Mouse (Mus musculus): Measurements from ENCODE around the gene Gtdc1.
"Not testable (repeated sequence)": the region's sequence is repeated elsewhere in the genome, so short reads cannot be mapped to it uniquely, and the experiment has no call there.

The Gtdc1 gene

DNA sequence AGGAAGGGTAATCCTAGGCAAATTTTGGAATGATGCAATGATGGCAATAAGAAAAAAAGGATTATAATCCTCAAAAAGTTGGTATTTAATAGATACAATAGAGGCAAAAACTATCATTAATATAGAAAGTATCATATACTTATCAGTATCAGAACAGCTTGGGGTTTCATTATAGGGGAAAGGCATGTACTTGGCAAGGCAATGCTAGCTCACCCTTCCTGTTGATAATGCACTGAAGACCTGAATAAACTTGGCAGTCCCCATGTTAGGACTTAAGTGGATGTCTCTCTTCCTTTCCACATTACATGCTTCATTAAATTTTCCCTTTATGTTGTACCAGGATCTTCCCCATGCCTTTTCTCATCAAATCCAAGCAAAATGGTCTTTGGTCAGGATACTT lies 206.0 kb downstream of the Gtdc1 start:
- no peak for DNase-seq

DNA sequence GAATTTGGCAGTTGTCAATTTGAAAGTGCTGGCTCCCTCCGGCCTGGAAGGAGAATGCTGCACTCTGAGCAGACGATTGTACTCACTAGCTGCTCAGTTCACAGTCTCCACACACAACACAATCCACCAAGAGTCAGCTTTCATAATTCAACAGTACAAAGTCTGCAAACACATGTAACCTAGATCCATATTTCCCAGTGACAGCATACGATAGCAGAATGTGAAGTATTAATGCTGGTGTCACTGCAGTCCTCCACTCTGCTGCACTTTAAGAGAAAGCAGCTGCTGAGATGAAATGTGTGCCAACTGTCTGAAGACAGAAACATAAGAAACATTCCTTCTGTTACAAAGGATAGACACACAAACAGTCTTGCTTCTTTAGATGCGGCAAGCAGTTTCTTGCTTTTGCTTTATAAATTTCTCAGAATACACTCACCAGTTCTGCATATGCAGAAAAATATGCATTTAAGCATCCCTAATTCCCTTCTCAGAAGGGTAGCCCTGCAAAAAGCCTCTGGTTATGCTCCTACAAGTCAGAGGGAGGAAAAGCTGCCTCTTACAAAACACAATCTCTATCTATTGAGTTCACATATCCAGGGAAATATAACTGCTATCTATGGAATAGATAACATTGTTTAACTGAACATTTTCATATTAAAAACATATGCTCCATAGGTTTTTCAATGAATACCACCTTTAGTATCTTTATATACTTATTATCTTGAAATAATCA lies 221.4 kb downstream of the Gtdc1 start:
- no peak for DNase-seq

DNA sequence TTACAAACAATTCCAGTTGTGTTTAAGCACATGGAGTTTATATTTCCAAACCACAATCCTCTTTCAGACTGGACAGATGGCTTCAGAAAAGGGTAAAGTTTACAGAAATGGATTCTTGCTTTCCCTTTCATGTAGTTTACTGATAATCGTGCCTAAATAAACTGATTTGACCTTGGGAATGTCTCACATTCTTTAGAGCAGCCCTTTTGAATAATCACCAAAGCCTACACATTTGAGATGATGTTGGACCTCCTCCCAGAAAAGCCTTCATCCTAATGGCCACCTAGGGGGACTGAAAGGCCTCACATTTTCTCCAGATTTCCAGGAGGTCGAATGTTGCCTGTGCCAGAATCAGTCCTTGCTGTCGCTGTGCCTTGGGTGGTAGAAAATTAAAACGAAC lies 227.2 kb downstream of the Gtdc1 start:
- no peak for DNase-seq

DNA sequence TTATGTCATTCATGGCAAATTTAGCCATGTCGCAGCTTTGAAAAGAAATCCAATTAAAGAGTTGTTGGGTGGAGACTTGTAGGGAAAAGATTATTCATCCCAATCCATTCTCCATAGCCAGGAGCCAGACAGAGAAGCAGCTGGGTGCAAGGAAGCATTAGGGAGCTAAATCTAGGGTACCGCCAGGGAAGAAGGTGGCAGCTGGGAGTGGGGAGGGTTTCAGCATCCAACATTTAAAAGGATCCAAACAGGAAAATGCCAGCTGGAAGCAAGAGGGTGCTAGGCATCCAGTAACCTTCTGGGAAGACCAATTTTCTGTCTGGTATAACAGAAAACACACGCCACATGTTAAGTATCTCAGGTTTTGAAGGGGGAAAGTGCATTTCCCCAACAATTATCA lies 231.0 kb downstream of the Gtdc1 start:
- no peak for DNase-seq

DNA sequence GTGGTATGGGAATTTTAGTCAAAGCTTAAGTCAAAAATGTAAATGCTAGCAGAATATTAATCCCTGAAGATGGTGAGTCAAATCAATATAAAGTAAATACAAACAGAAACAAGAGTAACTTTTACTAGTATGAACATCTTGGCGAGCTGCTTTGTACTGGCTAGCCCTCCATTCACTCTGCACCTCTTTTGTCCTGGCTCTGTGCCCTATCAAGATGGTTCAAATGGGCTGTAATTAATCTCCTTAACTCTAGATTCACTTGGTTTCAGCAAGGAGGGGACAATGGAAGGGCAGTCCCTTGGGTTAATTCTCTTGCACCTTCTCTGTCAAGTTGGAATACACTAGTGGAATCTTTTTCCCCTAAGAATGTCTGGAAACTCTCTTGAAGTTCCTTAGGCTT lies 233.6 kb downstream of the Gtdc1 start:
- no peak for DNase-seq

DNA sequence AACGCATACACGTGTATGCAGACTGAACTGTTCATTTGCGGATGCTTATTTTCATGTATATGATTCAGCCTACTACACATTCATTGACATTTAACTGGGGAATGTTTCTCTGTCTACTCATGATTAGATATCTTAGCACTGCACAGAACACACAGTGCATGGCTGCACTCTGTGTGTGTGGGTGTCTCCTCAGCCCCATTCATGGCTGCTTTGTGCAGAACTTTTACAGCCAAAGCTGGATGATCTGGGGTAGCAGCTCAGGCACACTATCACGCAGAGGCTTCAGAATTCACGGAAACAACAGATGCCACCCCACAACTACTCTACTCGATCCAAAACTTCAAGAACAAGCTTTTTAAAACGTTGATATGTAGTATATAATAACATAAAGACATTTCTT lies 263.4 kb downstream of the Gtdc1 start:
- no peak for DNase-seq

DNA sequence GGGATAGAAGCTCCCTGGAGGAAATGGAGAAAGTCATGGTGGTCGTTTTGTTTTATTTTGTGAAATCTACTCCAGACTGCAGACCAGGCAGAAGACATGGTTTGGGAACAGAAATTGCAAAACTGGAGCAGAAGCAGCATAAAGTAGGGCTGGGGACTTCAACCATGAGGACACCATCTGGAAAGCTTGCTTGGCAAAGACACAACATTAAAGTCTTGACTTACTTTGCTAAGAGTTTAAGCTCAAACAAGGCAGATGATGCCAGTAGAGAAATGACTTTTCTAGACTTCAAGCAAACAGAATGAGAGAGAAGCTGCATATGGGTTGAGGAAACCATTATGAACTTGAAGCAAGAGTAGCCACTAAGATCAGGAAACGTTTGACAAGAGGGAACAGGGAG lies 267.6 kb downstream of the Gtdc1 start:
- no peak for DNase-seq

DNA sequence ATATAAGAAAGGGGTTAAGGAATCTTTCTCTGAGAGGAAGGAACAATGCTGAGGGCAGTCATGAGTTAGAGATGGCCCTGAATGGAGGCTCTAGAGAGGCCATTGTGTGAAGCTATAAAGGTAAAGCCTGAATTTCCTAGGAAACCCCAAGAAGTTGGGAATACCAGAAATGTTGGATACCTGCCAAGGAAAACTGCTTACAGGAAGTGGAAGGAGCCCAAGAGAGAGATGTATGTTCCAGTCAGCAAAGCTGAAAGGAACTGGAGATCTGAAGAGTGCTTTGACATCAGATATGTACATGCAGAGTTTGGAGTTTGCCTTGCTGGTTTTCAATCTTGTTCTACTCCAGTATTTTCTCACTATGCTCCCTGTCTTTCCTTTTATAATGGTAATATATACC lies 268.4 kb downstream of the Gtdc1 start:
- no peak for DNase-seq

DNA sequence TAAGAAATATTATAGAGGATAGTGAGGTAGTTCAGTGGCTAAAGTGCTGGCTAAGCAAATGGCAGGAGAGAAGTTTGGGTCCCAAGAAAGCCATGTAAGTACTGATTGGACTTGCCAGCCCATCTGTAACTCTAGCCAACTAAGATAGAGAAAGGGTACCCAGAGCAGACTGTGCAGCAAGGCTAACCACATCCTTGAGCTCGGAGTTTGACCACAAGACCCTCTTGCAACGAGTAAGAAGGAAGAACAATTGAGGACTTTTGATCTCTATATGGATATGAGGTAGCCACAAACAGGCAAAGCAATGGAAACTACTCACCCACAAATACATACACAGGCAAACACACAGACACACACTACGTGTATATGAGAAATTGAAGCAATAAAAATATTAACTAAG lies 278.9 kb downstream of the Gtdc1 start:
- DNase-seq, result no peak

DNA sequence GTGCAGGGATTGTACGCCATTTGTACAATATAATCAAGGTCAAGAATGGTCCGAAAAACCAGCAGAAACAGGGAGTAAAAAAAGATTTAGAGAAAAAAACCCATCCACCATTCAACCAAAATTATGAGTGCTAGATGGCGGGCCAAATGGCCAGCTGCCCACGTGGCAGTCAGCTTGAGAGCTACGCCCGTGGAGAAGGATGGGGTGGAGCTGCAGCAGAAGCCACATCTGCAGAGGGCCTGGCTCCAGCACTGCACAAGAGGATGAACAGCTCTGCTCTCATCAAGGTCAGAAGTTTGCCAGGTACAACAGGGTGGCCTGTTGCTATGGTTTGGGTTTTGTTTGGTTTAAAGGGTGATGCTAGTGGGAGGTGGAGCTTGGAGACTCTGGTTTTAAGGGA lies 281.1 kb downstream of the Gtdc1 start:
- no peak for DNase-seq

DNA sequence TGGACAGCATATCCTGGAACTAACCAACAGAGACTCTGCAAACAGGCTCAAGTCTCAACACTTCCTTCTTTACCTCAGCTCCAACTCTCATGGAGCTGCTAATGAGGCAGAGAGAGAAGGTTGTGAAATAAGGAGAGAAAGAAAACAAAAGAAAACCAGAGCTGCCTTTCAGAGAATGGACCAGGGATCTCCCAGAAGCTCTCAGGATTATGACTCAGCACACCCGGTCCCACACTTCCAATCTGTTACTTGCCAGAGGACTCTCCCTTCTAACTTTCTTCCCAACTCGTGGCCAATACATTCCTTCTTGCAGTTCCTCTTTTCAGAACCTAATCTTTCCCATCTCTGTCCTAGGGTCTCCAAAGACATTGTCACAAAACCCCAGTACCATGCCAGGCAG lies 288.1 kb downstream of the Gtdc1 start:
- DNase-seq, result no peak

DNA sequence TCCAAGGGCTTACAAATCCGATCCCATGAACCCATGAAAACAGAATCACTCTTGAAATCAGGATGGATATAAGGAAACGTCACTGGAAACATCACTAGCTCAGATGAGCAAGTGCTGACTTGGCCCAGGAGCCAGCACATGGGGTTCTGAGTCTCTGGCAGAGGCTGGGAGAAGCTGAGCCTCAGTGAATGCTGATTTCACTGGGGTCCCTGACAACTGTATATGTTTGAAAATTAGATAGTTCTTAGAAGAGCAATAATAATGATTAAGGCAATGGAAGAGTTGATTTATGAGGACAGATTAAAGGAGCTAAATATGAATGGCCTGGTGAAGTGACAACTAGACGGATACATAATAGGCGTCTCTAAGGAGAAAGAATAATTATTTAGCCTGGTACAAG lies 289.3 kb downstream of the Gtdc1 start:
- no peak for DNase-seq

DNA sequence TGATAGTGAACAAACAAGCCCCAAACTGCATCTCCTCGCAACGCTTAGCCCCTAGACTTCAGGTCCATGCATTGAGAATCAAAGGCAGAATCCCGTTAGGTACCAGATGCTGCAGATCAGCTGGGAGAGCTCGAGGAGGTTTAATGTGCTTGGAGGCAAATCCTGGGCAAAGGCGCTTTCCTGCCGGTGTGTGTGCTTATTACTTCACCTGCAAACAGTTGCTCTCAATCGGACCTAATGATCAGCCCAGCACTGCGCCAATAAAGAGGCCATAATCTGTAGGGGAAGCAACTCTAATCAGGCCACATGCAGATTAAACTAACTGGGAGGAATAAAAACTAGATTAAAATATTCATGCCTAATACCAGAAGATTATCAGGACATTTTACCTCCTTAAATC lies 293.5 kb downstream of the Gtdc1 start:
- DNase-seq, result no peak

DNA sequence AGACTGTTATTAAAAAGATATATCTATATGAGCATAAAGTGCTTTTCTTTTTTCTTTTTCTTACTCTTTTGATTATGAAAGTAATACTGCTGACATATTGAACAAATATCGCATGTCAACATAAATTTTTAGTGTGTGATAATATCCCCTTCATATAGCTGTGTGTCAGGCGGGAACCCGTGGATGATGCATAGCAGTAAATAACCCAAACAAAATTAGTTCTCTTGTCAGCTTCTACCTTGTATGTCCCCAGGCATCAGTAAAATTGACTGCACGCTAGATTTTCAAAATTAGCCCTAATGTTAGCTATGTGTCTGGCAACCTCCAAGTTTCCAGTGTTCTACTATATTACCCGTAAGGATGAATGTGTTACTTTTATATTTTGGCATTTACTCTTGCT lies 294.4 kb downstream of the Gtdc1 start:
- DNase-seq, result no peak

DNA sequence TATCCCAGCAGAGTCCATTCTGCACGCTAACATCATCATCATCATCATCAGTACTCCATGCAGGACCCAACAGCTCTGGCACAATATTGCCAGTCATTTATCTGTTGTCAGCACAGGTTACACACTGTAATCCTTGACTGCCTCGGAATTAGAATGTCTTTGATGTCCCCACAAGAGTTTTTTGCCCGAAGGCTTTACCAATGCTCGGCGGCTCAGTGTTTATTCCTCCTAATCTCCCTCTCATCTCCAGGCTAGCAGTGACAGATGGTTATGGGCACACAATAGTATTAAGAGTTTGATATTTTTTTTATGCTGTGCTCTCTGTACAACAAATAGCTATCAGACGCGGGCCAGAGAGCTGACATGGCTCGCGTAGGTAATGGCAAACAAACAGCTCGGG lies 294.9 kb downstream of the Gtdc1 start:
- DNase-seq, result no peak

DNA sequence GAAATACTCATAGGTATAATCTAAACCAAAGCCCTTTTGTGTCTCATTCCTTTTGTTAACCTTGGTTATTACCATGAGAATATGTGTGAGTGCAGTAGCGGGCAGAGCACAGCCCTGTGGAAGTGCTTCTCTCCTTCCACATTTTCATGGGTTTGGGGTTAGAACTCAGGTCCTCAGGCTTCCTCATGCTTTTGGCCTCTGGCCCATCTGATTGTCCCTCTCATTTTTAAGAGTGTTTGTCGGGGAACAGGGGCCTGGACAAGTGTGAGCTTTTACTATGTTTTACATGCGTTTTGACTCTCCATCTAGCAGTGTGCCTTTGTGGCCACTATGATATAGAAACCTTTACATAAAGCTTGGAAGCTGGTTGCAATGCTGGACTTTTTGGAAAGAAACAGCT lies 296.4 kb downstream of the Gtdc1 start:
- no peak for DNase-seq

DNA sequence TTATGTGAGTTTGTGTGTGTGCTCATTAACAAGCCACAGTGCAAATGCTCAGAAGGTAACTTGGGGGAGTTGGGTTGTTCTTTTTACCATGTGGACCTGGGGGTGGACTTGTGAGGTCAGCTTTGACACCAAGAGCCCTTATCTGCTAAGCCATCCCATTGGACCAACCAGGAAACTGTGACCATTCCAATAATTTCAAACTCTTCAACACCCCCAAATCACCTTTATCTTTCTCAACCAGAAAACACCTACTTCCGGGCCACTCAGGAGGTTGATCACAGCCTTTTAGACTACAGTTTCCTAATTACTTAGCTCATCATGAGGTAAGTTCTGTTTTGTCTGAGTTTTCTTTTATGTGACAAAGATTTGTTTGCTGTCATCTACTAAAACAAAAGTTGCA lies 298.7 kb downstream of the Gtdc1 start:
- DNase-seq, result no peak

DNA sequence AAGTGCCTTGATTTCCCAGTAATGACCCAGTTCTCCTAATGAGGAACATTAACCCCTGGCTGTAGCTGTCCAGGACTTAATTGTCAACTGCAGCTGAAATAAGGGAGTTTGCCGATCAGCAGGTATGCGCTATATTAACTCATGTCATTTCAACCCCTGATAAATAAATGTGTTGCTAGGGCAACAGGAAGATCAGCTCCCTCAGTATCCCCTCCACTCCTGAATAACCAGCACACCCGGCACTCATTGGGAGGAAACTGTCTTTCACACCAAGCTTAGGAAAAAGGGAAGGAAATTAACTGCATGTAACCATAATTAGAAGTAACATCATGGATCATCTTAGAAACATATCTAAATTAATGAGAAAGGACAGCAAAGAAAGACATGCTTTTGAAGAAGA lies 302.3 kb downstream of the Gtdc1 start:
- DNase-seq, result no peak

DNA sequence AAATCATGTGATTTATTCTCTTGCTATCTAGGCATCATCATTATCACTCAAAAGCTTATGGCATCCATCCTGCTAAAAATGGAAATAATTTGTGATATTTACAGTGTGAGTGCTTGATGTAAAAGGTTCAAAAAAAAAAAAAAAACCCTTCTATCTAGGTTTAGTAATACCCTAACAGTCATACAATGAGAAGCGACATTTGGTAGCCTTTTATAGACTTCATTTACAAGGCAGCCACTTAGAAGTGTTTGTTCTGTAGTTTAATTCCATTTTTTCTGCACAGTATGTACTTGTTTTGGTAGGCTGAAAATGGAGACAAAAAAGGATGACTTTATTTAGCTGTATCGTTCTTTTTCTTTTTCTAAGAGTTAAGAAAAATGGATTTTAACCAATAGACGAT lies 305.0 kb downstream of the Gtdc1 start:
- DNase-seq, result no peak

DNA sequence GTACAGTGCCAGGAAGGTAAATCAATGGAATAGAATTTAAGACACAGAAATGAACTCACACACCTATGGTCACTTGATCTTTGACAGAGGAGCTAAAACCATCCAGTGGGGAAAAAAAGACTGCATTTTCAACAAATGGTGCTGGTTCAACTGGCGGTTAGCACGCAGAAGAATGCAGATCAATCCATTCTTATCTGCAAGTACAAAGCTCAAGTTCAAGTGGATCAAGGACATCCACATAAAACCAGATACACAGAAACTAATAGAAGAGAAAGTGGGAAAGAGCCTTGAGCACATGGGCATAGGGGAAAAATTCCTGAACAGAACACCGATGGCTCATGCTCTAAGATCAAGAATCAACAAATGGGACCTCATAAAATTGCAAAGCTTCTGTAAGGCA lies 327.8 kb downstream of the Gtdc1 start:
- not testable (repeated sequence) for DNase-seq

DNA sequence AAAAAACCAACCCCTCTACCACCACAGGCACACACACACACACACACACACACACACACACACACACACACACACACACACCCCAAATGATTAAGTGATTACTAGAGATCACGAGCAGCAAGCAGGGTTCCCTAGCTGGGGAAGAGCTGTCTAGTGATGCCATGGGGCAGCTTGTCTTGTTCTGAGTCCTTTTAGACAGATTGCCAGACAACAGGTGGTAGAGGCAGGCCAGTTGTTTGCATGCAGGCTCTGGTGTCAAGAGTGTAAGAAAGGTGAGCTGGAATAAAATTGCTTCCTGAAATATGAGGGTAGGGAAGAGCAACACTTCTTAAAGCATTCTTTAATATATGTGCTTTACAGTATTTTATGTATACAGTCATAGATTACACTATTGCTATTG lies 333.2 kb downstream of the Gtdc1 start:
- DNase-seq, result no peak

DNA sequence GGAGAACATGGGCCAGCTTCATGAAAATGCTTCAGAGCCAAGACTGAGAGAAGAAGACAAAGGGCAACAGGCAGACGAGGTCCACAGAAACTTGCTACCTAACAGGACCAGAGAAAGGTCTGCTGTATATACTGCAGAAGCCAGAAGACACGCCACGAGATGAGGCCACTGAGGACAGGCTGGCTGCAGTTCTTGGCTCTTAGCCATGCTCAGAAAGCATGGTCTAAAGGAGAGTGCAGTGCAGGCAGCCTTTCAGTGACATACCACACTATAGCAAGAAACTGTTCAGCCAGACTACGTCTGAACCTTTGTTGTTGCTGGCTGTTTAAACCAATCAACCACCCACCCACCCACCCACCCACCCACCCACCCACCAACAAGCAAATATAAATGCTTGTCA lies 336.6 kb downstream of the Gtdc1 start:
- no peak for DNase-seq

DNA sequence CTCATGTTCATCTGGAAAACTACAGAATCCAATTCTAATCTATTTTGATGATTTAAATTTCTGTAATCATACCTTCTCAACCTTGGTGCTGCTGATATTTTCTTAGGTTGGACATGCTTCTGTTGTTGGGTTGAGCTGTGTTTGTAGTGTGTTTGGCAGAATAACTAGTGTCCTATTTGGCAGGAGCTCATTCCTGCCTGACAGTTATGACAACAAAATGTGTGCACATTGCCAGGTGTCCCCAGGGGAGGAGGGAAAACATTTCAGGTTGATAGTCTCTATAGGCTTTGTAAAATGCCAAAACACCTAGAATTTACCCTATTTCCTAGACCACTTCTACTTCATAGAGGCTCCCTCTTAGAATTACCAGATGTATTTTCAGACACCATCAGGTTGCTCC lies 343.4 kb downstream of the Gtdc1 start:
- no peak for DNase-seq

DNA sequence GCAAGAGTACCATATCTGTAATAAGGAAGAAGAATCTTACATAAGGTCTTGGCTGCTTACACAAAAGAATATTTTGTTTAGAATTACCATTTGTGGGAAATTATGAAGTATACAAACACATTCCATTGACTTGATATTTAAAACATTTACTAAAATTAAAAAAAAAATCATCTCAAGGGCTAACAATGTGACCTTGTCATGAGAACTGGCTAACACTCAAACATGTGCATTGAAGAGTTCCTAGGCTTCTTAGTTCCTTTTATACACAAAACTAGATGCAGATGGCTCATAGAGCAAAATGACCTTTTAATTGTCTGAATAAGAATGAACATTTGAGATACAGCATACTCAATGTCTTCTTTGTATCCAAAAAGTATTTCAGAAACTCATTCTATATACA lies 344.0 kb downstream of the Gtdc1 start:
- DNase-seq, result no peak

DNA sequence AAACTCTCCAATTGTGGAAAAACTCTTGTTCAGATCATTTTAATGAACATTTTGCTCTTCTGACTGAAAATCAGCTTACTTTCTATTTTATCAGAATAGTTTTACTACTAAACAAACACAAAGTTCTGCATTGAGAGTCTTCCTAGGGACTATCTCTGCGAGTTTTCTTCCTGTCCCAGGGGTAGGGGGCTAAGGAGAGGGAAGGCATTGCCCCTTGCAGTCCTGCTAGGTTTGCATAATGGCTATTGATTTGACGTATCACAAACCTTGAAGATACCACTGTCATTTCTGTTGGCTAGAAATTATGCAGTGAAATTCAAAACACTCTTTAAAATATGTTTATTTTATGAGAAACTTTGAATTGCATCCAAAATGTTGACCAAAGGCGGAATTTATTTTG lies 355.6 kb downstream of the Gtdc1 start:
- DNase-seq, result no peak

DNA sequence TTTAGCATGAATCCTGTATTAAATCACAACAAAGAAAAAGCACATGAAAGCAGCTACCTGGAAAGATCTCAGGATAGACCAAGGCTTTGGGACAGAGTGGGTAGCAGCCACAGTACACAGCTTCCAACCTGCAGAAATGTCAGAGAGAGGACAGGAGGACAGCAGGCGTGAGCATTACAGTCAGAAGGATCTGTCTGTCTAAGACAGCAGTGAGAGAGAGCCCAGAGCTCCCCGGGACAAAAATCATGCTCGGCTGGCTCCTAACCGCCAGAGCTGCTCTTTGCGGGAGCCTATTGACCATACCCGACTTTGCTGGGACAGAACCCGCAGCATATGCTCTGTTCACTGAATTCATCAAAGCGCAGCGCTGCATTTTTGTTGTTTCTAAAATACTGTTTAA lies 356.3 kb downstream of the Gtdc1 start:
- no peak for DNase-seq
